Mouse (Mus musculus): ENCODE data around the gene Dqx1. TPM values are rescaled to one million over a fixed set of nuclear protein-coding genes. Genes with fewer than 3 reads are reported as not detected.
A peak's percentile ranks its signal among the peaks of the same experiment; 100 is the strongest.

The Dqx1 gene
- total RNA-seq, 2 experiments from 2014 or later = 0.20 to 0.87 TPM

GRCm38 (mm10) chr6:83070311-83071219, 12.9 kb downstream of the Dqx1 start:
- DNase-seq = peak in 1 of 2 experiments; percentile 58

GRCm38 (mm10) chr6:83071220-83071619, 13.6 kb downstream of the Dqx1 start:
- no peak for DNase-seq

DNA sequence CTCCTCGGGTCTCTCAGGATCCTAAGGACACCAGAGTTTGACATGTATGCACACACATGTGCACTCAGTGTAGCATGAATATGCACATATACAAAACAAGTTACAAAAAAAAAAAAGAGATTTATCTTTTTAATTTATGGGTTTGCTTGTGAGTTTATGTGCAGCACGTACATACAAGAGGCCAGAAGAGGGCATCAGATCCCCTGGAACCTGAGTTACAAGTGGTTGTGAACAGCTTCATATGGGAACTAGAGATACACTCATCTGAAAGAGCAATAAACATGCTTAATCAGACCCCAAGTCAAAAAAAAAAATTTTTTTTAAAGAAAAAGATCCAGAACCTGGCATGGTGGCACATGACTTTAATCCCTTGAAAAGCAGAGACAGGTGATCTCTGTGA, 17.3 kb downstream of the Dqx1 start:
- DNase-seq = no peak

GRCm38 (mm10) chr6:83077630-83078323, 20.1 kb downstream of the Dqx1 start, which contains the start of gene Pcgf1:
TSS of gene Pcgf1 (plus strand) at chr6:83077869.
- DNase-seq = peak; percentile 40 to 64

DNA sequence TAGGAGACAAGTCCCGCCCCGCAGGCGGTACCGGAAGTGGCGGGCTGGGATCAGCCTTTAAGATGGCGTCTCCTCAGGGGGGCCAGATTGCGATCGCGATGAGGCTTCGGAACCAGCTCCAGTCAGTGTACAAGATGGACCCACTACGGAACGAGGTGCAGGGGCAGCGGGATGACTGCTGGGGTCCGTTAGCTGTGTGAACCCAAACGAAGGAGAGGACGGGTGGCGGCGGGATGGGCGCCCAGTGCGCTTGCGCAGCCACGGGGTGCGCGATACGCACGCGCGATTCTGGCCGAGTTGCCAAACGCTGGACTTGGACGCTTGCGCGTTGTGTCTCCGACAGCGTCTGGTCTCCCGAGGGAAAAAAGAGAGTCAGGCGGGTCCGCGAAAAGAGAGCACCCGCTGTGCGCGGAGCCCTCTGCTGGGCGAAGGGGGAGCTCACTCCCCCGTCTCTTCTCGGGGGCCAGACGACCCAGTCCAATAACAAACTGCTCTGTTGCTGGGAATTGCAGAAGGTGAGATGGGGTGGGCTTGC, 20.7 kb downstream of the Dqx1 start:
- peak; percentile 99 to 100 for DNase-seq

- no peak for DNase-seq
Measured at GRCm38 (mm10) chr6:83080210-83080609, 22.6 kb downstream of the Dqx1 start.

DNA sequence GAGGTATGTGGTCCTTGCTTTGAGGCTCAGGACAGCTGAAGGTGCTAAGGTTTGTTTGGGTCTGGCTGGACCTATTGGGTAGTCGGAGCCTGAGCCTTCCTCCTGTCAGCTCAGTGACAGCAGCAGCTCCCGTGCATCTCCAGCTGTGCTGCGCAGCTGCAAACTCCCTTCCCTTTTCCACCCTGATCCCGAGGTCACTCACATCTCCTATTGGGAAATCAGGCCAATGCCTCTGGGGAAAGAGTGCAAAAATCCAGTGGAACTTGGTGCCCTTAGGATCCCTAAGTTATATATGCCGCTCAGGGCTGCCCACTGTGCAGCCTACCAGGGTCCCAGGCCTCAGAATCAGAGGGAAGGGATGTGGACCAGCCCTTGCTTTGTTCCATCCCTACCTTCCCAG, 25.9 kb downstream of the Dqx1 start:
- no peak for DNase-seq

GRCm38 (mm10) chr6:83084477-83084876, 26.8 kb downstream of the Dqx1 start:
- DNase-seq = no peak

DNA sequence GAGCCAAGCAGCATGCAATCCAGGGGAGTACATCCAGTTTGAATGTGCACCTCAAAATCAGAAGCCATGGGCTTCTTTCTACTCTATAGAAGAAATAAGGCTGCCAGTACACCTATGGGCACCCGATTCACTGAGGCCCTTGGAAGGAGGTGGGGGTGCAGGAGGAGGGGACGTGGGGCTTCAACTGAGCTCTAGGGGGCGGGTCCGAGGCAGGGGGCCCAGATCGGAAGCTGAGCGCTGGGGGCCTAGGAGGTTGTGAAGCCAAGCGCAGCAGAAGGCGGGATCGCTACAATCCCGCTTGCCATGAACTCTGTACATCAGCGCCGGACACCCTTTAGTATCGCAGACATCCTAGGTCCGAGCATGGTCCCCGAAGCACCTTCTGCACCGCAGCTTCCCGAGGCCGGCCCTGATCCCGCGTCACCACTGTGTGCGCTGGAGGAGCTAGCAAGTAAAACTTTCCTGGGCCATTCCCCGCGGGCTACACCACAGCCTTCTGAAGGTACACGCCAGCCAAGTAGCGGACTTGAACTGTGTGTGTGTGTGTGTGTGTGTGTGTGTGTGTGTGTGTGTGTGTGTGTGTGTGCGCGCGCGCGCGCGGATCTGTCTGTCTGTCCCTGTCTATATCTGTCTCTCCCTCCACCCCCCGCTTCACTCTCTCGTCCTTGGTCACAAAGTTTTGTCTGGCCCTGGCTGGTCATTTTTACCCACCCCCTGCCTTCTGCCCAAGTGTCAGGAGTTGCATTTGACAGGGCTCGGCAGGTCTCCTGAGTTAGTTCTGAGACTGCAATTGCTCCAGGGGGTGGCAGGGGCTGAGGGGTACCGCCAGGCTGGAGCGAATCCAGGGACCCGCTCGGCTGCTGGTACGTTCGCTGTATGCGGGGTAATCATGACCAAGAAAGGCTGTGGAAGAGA, 28.7 kb downstream of the Dqx1 start, which contains the start of gene Lbx2:
TSS of gene Lbx2 (plus strand) at position 247 of the 915 bp plus-strand sequence.
- DNase-seq = peak in 1 of 2 experiments; percentile 31

GRCm38 (mm10) chr6:83087205-83087925, 29.7 kb downstream of the Dqx1 start:
- DNase-seq = peak; percentile 57 to 67

DNA sequence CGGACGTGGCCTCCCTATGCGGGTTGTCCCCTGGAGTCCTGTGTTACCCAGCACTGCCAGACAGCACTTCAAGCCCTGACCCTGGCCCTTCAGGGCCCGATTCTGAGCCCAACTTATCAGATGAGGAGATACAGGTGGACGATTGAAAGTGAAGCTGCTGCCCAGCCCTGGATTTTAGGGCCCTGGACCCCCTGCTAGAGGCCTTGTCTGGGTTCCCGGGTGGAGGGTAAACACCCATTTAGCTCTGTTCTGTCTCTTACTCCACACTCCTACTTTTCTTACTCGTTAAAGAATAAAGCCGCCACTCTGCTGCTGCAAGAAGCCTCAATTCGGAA, 30.2 kb downstream of the Dqx1 start:
- DNase-seq = no peak

GRCm38 (mm10) chr6:83092416-83093127, 34.9 kb downstream of the Dqx1 start:
- DNase-seq = no peak

DNA sequence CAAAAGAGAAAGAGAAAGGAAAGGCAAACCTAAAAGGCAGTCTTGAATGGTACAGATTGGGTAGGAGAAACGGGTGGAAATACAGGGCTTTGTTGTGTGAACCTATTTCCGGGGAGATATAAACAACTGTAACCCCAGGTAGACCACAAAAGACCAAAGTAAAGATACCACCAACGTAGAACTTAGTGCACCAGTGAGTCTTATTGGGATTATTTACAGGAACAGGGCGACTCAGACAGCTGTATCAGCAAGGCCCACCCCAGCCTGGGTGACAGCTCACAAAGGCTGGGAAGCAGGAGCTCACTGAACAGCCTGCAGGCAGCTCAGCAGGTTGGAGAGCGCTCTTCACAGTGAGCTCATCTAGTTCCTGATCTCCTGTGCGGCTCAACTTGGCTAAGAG, 38.3 kb downstream of the Dqx1 start:
- DNase-seq = no peak

- DNase-seq = no peak
Measured at GRCm38 (mm10) chr6:83098411-83098810, 40.8 kb downstream of the Dqx1 start.

- DNase-seq = peak; percentile 94
Measured at GRCm38 (mm10) chr6:83101316-83101687, 43.7 kb downstream of the Dqx1 start, which contains the start of the genes Ccdc142 and Gm42688. TSS of gene Ccdc142 (plus strand) at chr6:83101601. TSS of gene Gm42688 (plus strand) at chr6:83101617.

- DNase-seq = peak; percentile 65 to 68
Measured at GRCm38 (mm10) chr6:83101688-83102556, 44.3 kb downstream of the Dqx1 start.

- no peak for DNase-seq
Measured at GRCm38 (mm10) chr6:83103130-83103650, 45.5 kb downstream of the Dqx1 start.

GRCm38 (mm10) chr6:83104158-83104557, 46.5 kb downstream of the Dqx1 start:
- no peak for DNase-seq

All from heart, adult 18-20 months (tissue).